Mouse (Mus musculus) CD4-positive, CD25-positive, alpha-beta regulatory T cell (primary cell): ENCODE results near the gene Klhl12. TPM values are rescaled to one million over a fixed set of nuclear protein-coding genes. Genes with fewer than 3 reads are reported as not detected.

Source experiments
- polyA plus RNA-seq: library from polyadenylated mRNA; unstranded; fragments of 100-300 nt; shearing (Covaris generic); gene quantifications from one replicate; pipeline ENCODE4 v1.2.1, GENCODE M21; 2017

The Klhl12 gene
- 21.6 TPM for polyA plus RNA-seq

GRCm38 (mm10) chr1:134454904-134455824, at the start of gene Klhl12:
Klhl12 (plus strand) TSS chr1:134455531.

GRCm38 (mm10) chr1:134415168-134415831, 40.0 kb upstream of the Klhl12 start, which contains the start of gene Adipor1:
Adipor1 (plus strand) TSS chr1:134415378.

GRCm38 (mm10) chr1:134494428-134495215, 39.3 kb downstream of the Klhl12 start, which contains the start of gene Rabif:
Rabif (plus strand) TSS chr1:134494648.

Other genes with a start within 250 kb of the Klhl12 start
- gene Adora1, start 220.1 kb upstream of the Klhl12 start, polyA plus RNA-seq, result not detected
- not detected for gene Myog, start 165.5 kb upstream of the Klhl12 start, polyA plus RNA-seq
- gene Ppfia4, start 122.6 kb upstream of the Klhl12 start, polyA plus RNA-seq, result 0.13 TPM
- 64.3 TPM for gene Tmem183a, start 93.6 kb upstream of the Klhl12 start, polyA plus RNA-seq
- gene 4933406M09Rik, start 69.6 kb upstream of the Klhl12 start, polyA plus RNA-seq, result not detected
- gene Cyb5r1, start 50.0 kb upstream of the Klhl12 start, polyA plus RNA-seq, result 27.7 TPM
- 82.3 TPM for gene Adipor1, start 40.2 kb upstream of the Klhl12 start, polyA plus RNA-seq
- gene Rabif, start 39.1 kb downstream of the Klhl12 start, polyA plus RNA-seq, result 42.0 TPM
- gene Mgat4e, start 94.2 kb downstream of the Klhl12 start, polyA plus RNA-seq, result 0.13 TPM
- 59.6 TPM for gene Kdm5b, start 104.6 kb downstream of the Klhl12 start, polyA plus RNA-seq
- 0.18 TPM for gene Syt2, start 191.1 kb downstream of the Klhl12 start, polyA plus RNA-seq